Mouse (Mus musculus) midbrain, embryonic 13.5 days (tissue): Measurements from ENCODE around the gene Prelp. TPM values are rescaled to one million over a fixed set of nuclear protein-coding genes. Genes with fewer than 3 reads are reported as not detected.

Source experiments
- ATAC-seq: fragments of 200-750 bp; cut with Nextera tagmentation; 2 replicates; pipeline ENCODE4 v1.8.0; 2017; ENCODE audit warnings: mild to moderate bottlenecking, moderate TSS enrichment, moderate library complexity
- H3K27ac ChIP-seq: fragments of 300-500 bp; sonication (generic); 2 replicates; pipeline ENCODE4 v1.5.1; 2015; ENCODE audit warnings: inconsistent platforms, mild to moderate bottlenecking, moderate library complexity
- H3K27me3 ChIP-seq: fragments of 300-500 bp; sonication (generic); 2 replicates; pipeline ENCODE4 v1.6.1; 2015; ENCODE audit warnings: mild to moderate bottlenecking, inconsistent platforms
- H3K36me3 ChIP-seq: fragments of 300-500 bp; sonication (generic); 2 replicates; pipeline ENCODE4 v1.6.1; 2015; ENCODE audit warnings: mild to moderate bottlenecking, inconsistent platforms
- H3K4me1 ChIP-seq: fragments of 300-500 bp; sonication (generic); replicated peaks from 2 replicates; pipeline ENCODE4 v1.6.1; 2015; ENCODE audit warnings: inconsistent platforms
- H3K4me2 ChIP-seq: fragments of 300-500 bp; sonication (generic); replicated peaks from 2 replicates; pipeline ENCODE4 v1.6.1; 2015; ENCODE audit warnings: moderate library complexity, mild to moderate bottlenecking, inconsistent platforms
- H3K4me3 ChIP-seq: fragments of 300-500 bp; sonication (generic); replicated peaks from 2 replicates; pipeline ENCODE4 v1.5.1; 2015; ENCODE audit warnings: mild to moderate bottlenecking, inconsistent platforms
- H3K9ac ChIP-seq: fragments of 300-500 bp; sonication (generic); replicated peaks from 2 replicates; pipeline ENCODE4 v1.6.1; 2015; ENCODE audit warnings: mild to moderate bottlenecking, inconsistent platforms
- H3K9me3 ChIP-seq: fragments of 300-500 bp; sonication (generic); 2 replicates; pipeline ENCODE4 v1.6.1; 2016; ENCODE audit warnings: mild to moderate bottlenecking, inconsistent platforms
- WGBS: fragments of 180-500 bp; shearing (Covaris S2); methylation state at CpG from one replicate; pipeline ENCODE4 v1.1.7; 2015; 5-methylcytosine and 5-hydroxymethylcytosine counted together
- polyA plus RNA-seq: library from polyadenylated mRNA; unstranded; fragments of >200 nt; fragmentation: Nextera tagmentation; extraction: Ambion mirVana; gene quantifications from 2 replicates; pipeline ENCODE4 v1.2.1, GENCODE M21; 2015

Prelp gene
- polyA plus RNA-seq, 1 experiment from 2014 or later, result 6.5 TPM

DNA sequence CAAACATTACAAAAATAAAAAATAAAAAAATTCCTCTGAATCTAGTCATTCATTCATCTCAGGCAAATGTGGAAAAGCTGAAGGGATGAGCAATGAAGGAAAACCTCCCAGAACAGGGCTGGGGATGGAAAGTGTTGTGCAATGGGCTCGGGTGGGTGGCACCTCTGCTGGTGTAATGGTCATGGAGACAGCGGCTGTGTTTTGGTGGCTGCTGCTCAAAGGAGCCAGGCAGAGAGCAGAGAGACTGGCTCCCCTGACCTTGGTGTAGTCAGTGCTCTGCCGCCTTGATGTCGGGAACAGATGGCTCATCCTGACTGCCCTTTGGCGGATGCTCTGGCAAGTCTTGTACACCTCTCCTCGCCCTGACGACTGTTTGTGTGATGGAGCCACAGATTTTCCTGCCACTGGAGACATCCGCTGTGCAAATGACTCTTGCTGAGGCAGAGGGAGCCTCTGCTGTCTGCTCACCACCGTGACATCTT is 32.1 kb upstream of the Prelp start:
- H3K4me2 ChIP-seq, result no peak overlapping the region
- H3K9me3 ChIP-seq, result no peaks in the 10 kb centered on the region
- no peak for ATAC-seq
- no peak overlapping the region for H3K27ac ChIP-seq
- H3K4me3 ChIP-seq, result no peak overlapping the region
- 58% methylated on average over 9 of the region's 9 CpGs for WGBS
- H3K36me3 ChIP-seq, result no peaks in the 10 kb centered on the region
- no peak overlapping the region for H3K9ac ChIP-seq
- H3K27me3 ChIP-seq, result no peaks in the 10 kb centered on the region
- H3K4me1 ChIP-seq, result peaks cover 8% of the 10 kb centered on the region

- peaks cover 8% of the 10 kb centered on the region for H3K4me1 ChIP-seq
- no peak overlapping the region for H3K4me3 ChIP-seq
- H3K4me2 ChIP-seq, result no peak overlapping the region
- 70% methylated on average over 6 of the region's 6 CpGs for WGBS
- no peak for ATAC-seq
- H3K9me3 ChIP-seq, result no peaks in the 10 kb centered on the region
- no peak overlapping the region for H3K27ac ChIP-seq
- H3K36me3 ChIP-seq, result no peaks in the 10 kb centered on the region
- no peaks in the 10 kb centered on the region for H3K27me3 ChIP-seq
- no peak overlapping the region for H3K9ac ChIP-seq
Observed at GRCm38 (mm10) chr1:133951598-133951997, 30.4 kb upstream of the Prelp start.

- H3K4me3 ChIP-seq, result no peak overlapping the region
- H3K27me3 ChIP-seq, result no peaks in the 10 kb centered on the region
- H3K27ac ChIP-seq, result no peak overlapping the region
- ATAC-seq, result no peak
- H3K4me2 ChIP-seq, result no peak overlapping the region
- WGBS, result 82% methylated on average over 7 of the region's 7 CpGs
- H3K4me1 ChIP-seq, result peaks cover 8% of the 10 kb centered on the region
- H3K9ac ChIP-seq, result no peak overlapping the region
- no peaks in the 10 kb centered on the region for H3K36me3 ChIP-seq
- H3K9me3 ChIP-seq, result no peaks in the 10 kb centered on the region
Observed at GRCm38 (mm10) chr1:133950061-133950782, 29.0 kb upstream of the Prelp start.

- no peaks in the 10 kb centered on the region for H3K27me3 ChIP-seq
- no peak overlapping the region for H3K9ac ChIP-seq
- no peak overlapping the region for H3K4me3 ChIP-seq
- WGBS, result 85% methylated on average over 3 of the region's 3 CpGs
- no peak for ATAC-seq
- H3K9me3 ChIP-seq, result no peaks in the 10 kb centered on the region
- no peaks in the 10 kb centered on the region for H3K36me3 ChIP-seq
- no peaks in the 10 kb centered on the region for H3K4me1 ChIP-seq
- no peak overlapping the region for H3K27ac ChIP-seq
- H3K4me2 ChIP-seq, result no peak overlapping the region
Observed at GRCm38 (mm10) chr1:133945106-133945505, 23.9 kb upstream of the Prelp start.

GRCm38 (mm10) chr1:133941904-133942303 is 20.7 kb upstream of the Prelp start:
- Histone ChIP-seq H3K4me1 (no peaks in the 10 kb centered on the region), H3K9ac (no peak overlapping the region), H3K36me3 (no peaks in the 10 kb centered on the region), H3K27me3 (no peaks in the 10 kb centered on the region), H3K4me3 (no peak overlapping the region), H3K27ac (no peak overlapping the region), H3K4me2 (no peak overlapping the region), H3K9me3 (no peaks in the 10 kb centered on the region)
- ATAC-seq, result no peak
- WGBS, result 78% methylated on average over 3 of the region's 3 CpGs

DNA sequence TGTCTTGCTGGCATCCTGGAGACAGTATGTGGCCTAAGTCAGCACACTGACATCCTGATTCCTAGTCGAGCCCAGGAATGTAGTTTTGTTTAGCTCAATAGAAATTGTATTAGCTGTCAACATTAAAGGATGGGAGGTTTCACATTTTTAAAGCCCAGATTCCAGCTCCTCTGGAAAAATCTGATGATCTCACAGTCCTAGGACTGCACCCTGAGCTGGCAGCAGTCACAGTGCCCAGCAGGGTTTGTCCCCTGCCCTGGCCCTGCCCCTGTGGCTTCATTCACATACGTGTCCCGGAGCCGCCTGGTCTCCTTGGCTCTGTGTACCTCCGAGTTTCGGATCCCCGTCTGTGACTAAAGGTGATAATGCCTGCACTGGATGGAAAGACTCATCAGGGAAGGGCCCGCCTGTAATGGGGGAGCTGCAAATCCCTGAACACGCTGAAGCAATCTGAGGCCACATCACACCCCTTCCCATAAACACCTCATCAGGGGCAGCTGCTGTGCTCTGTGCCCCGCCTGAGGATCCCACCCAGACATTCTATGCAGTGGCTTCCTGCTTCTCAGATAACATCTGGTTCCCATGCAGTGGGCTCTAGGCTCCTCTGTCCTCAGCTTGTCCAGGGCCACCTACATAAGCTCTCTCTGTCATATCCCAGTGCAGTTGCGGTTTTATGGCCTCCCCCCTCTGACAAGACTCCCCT is 20.1 kb upstream of the Prelp start:
- Histone ChIP-seq H3K27ac (no peak overlapping the region), H3K4me3 (no peak overlapping the region), H3K4me1 (no peaks in the 10 kb centered on the region), H3K27me3 (no peaks in the 10 kb centered on the region), H3K9ac (no peak overlapping the region), H3K9me3 (no peaks in the 10 kb centered on the region), H3K36me3 (no peaks in the 10 kb centered on the region), H3K4me2 (no peak overlapping the region)
- no peak for ATAC-seq
- 82% methylated on average over 11 of the region's 11 CpGs for WGBS

GRCm38 (mm10) chr1:133940481-133941092 is 19.4 kb upstream of the Prelp start:
- WGBS, result 85% methylated on average over 3 of the region's 3 CpGs

GRCm38 (mm10) chr1:133939708-133940107 is 18.5 kb upstream of the Prelp start:
- no peaks in the 10 kb centered on the region for H3K36me3 ChIP-seq
- no peaks in the 10 kb centered on the region for H3K4me1 ChIP-seq
- H3K4me2 ChIP-seq, result no peak overlapping the region
- 86% methylated on average over 8 of the region's 8 CpGs for WGBS
- H3K27ac ChIP-seq, result no peak overlapping the region
- no peak overlapping the region for H3K4me3 ChIP-seq
- H3K9ac ChIP-seq, result no peak overlapping the region
- ATAC-seq, result no peak
- H3K27me3 ChIP-seq, result no peaks in the 10 kb centered on the region
- no peaks in the 10 kb centered on the region for H3K9me3 ChIP-seq

More at GRCm38 (mm10) chr1:133940481-133941092, 19.4 kb upstream of the Prelp start:
- H3K9ac ChIP-seq, result no peak overlapping the region
- no peaks in the 10 kb centered on the region for H3K36me3 ChIP-seq
- ATAC-seq, result no peak
- H3K27me3 ChIP-seq, result no peaks in the 10 kb centered on the region
- no peaks in the 10 kb centered on the region for H3K9me3 ChIP-seq
- H3K4me2 ChIP-seq, result no peak overlapping the region
- H3K27ac ChIP-seq, result no peak overlapping the region
- no peak overlapping the region for H3K4me3 ChIP-seq
- no peaks in the 10 kb centered on the region for H3K4me1 ChIP-seq

GRCm38 (mm10) chr1:133936169-133936568 is 15.0 kb upstream of the Prelp start:
- WGBS, result 94% methylated on average over 3 of the region's 3 CpGs
- Histone ChIP-seq H3K4me1 (no peaks in the 10 kb centered on the region; the same call in 1 of the 2 replicates), H3K9me3 (no peaks in the 10 kb centered on the region), H3K4me3 (no peak overlapping the region), H3K4me2 (no peak overlapping the region), H3K27ac (no peak overlapping the region), H3K36me3 (no peaks in the 10 kb centered on the region), H3K9ac (no peak overlapping the region), H3K27me3 (no peaks in the 10 kb centered on the region)
- no peak for ATAC-seq

DNA sequence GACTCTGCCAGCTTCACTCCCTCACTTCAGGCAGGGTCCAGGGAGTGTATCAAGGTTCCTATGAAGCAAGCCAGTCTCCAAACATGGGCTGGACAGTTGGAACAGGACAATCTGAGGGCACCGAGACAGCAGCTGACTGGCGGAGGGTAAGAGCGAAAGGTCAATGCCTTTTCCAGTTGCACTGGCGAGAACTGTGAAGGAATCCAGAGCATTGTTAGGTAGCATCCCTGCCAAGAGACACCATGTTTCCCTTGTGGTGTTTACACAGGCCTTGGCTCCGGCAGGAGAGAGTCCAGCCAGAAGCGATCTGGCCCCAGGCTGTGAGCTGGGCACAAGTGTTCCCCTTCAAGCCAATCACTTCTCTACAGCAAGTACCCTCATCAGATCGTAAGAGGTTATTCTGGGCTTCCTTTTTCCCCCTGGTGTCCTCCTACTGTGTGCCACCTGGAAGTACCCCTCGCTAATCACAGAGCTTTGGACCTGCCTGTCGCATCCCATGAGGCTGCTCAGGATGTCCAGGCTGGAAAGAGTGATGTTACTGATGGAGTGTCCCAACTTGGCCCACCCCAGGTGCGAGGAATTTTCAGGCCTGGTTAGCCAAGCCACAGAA is 13.2 kb upstream of the Prelp start:
- H3K4me2 ChIP-seq, result no peak overlapping the region
- H3K36me3 ChIP-seq, result no peaks in the 10 kb centered on the region
- H3K4me3 ChIP-seq, result no peak overlapping the region
- no peak overlapping the region for H3K27ac ChIP-seq
- H3K9ac ChIP-seq, result no peak overlapping the region
- WGBS, result 84% methylated on average over 10 of the region's 10 CpGs
- H3K4me1 ChIP-seq, result no peaks in the 10 kb centered on the region; the same call in 1 of the 2 replicates
- ATAC-seq, result no peak
- no peaks in the 10 kb centered on the region for H3K9me3 ChIP-seq
- H3K27me3 ChIP-seq, result no peaks in the 10 kb centered on the region

DNA sequence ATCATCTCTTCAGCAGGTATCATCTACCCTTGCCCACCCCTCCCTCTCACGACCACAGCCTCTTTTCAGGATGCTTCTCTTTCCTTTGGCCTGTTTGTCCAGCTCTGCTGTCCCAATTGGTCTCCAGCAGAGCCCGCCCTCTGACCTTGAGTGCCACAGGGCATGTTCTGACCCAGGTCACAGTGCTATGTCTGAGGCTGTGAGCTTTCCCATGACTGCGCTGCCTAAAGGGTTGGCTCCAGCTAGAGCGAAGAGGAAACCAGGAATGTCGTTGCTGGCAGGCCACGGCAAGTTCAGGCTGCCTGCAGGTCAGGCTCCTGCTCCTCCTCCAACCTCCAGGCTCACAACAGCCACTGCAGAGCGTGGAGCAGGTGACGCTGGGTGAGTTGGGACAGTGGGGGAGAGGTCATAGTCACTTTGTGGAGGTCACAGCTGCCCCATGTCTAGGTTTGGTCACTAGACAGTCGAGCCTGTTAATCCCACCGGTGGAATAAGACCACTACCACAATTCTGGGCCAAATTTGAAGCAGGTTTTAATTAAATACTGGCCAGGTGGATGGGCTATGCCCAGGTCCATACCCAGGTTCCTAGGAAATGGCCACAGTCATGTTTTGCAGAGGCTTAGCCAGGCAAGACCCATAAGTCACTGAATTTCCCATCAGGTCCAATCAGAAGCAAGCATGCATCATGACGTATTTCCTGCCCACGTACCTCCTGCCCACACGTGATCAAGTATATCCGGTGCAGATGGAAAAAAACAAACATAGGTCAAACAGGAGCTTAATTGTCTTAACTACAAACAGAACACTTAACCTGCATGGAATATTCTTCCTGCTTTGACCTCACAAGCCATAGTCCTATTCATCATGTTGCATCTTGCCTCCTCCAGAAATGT is 12.3 kb upstream of the Prelp start:
- no peak overlapping the region for H3K9ac ChIP-seq
- H3K36me3 ChIP-seq, result no peaks in the 10 kb centered on the region
- H3K27ac ChIP-seq, result no peak overlapping the region
- no peak overlapping the region for H3K4me2 ChIP-seq
- 81% methylated on average over 14 of the region's 14 CpGs for WGBS
- no peaks in the 10 kb centered on the region for H3K27me3 ChIP-seq
- H3K9me3 ChIP-seq, result no peaks in the 10 kb centered on the region
- H3K4me3 ChIP-seq, result no peak overlapping the region
- ATAC-seq, result no peak
- no peaks in the 10 kb centered on the region; the same call in 1 of the 2 replicates for H3K4me1 ChIP-seq
